Mouse (Mus musculus) heart, postnatal 0 days (tissue): ENCODE measurements around the gene Rassf2. TPM values are rescaled to one million over a fixed set of nuclear protein-coding genes. Genes with fewer than 3 reads are reported as not detected.
A peak's percentile ranks its signal among the peaks of the same experiment; 100 is the strongest.

Experiments
- ATAC-seq: fragments of 200-750 bp; cut with Nextera tagmentation; 2 replicates; pipeline ENCODE4 v1.8.0; 2017; ENCODE audit warnings: low read depth, moderate number of reproducible peaks, moderate library complexity; ENCODE audit not compliant: insufficient read depth
- DNase-seq: peaks from one replicate; pipeline ENCODE4 v3.0.0-alpha.2; 2016; ENCODE audit warnings: low spot score
- H3K27ac ChIP-seq: fragments of 300-500 bp; sonication (generic); 2 replicates; pipeline ENCODE4 v1.5.1; 2014; ENCODE audit warnings: low read depth, mild to moderate bottlenecking
- H3K27me3 ChIP-seq: fragments of 300-500 bp; sonication (generic); 2 replicates; pipeline ENCODE4 v1.6.1; 2014; ENCODE audit warnings: low read length, mixed read lengths; ENCODE audit not compliant: control insufficient read depth, insufficient read depth
- H3K36me3 ChIP-seq: fragments of 300-500 bp; sonication (generic); replicated peaks from 2 replicates; pipeline ENCODE4 v1.6.1; 2014; ENCODE audit warnings: low read length, mixed read lengths; ENCODE audit not compliant: control insufficient read depth, insufficient read depth
- H3K4me1 ChIP-seq: fragments of 300-500 bp; sonication (generic); 2 replicates; pipeline ENCODE4 v1.6.1; 2014; ENCODE audit warnings: antibody characterized with exemption; ENCODE audit not compliant: control insufficient read depth, insufficient read depth
- H3K4me2 ChIP-seq: fragments of 300-500 bp; sonication (generic); 2 replicates; pipeline ENCODE4 v1.6.1; 2014; ENCODE audit warnings: low read depth, mild to moderate bottlenecking, low read length, moderate library complexity
- H3K4me3 ChIP-seq: fragments of 300-500 bp; sonication (generic); 2 replicates; pipeline ENCODE4 v1.5.1; 2014; ENCODE audit warnings: low read depth, low read length
- H3K9ac ChIP-seq: fragments of 300-500 bp; sonication (generic); replicated peaks from 2 replicates; pipeline ENCODE4 v1.6.1; 2014; ENCODE audit warnings: low read depth, low read length, mixed read lengths
- H3K9me3 ChIP-seq: fragments of 300-500 bp; sonication (generic); replicated peaks from 2 replicates; pipeline ENCODE4 v1.6.1; 2016; ENCODE audit warnings: low read length; ENCODE audit not compliant: control insufficient read depth
- CTCF ChIP-seq: IDR thresholded peaks from 2 replicates; pipeline ENCODE4 v1.5.1; 2016; ENCODE audit warnings: antibody characterized with exemption, control low read depth, low read depth
- EP300 ChIP-seq: IDR thresholded peaks from 2 replicates; pipeline ENCODE4 v1.6.1; 2016; ENCODE audit warnings: antibody characterized with exemption, low read depth
- WGBS: fragments of 180-500 bp; shearing (Covaris S2); extraction: QIAGEN DNeasy Blood & Tissue Kit; methylation state at CpG from one replicate; pipeline ENCODE4 v1.1.7; 2014; 5-methylcytosine and 5-hydroxymethylcytosine counted together
- polyA plus RNA-seq: library from polyadenylated mRNA; unstranded; fragments of >200 nt; fragmentation: Nextera tagmentation; extraction: Ambion mirVana; gene quantifications from 2 replicates; pipeline ENCODE4 v1.2.1, GENCODE M21; 2015
- total RNA-seq: library from RNA; depleted of rRNA; stranded (reverse); fragments of >200 nt; gene quantifications from 2 replicates; pipeline ENCODE4 v1.2.3, GENCODE M21; 2014; ENCODE audit warnings: low replicate concordance; rRNA removed

The Rassf2 gene
- total RNA-seq (3.7 and 5.2 TPM in 2 replicates), polyA plus RNA-seq (2.6 and 2.7 TPM in 2 replicates)

DNA sequence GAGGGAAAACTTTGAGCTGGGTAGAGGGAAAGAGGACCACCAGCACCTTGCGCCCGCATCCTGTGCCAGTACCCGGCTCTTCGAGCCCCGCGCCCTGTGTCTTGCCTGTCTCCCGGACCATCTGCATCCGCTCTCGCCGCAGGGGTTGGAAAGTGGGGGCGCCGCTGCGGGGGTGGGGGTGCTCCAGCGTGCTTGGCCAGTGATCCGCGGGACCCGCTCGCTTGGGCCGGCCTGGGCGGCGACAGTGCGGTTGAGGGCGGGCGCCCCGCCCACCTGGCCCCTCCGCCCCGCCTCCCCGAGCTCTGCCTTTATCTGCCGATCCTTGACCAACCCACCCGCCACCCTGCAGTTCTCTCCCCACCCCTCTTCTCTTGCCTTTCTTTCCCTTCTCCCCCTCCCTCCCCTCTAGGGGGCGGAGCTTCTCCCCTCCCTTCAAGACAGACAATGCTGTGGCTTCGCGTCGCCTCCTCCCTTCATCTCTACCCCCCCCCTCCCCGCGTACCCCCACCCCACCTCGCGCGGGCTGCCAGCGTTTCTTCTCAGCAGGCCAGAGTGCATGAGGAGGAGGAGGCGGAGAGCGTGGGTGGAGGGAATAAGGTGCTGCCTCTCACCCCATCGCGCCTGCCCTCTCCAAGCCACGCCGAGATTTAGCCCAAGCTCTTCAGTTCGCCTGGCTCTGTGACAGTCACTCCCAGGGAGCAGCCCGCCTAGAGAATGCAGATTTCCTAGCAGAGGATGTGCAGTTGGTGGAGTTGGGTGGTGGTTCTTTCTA lies at the start of gene Rassf2:
Gene Rassf2, minus strand, starts transcription at position 613 of the 772 bp plus-strand sequence.
- TF ChIP-seq CTCF = no peak
- no peak for TF ChIP-seq EP300
- H3K27ac ChIP-seq = peak within 1 kb of the TSS; percentile 67
- DNase-seq (peak; percentile 61), ATAC-seq (peak; percentile 79)
- H3K36me3 ChIP-seq = no peaks in the 10 kb centered on the region
- peak within 1 kb of the TSS; percentile 55 for H3K9ac ChIP-seq
- H3K4me2 ChIP-seq = peak within 1 kb of the TSS; percentile 98
- H3K27me3 ChIP-seq = no peaks in the 10 kb centered on the region
- H3K9me3 ChIP-seq = no peaks in the 10 kb centered on the region
- WGBS = 2% methylated on average over 40 of the region's 48 CpGs
- H3K4me3 ChIP-seq = peak within 1 kb of the TSS; percentile 70
- peaks cover 9% of the 10 kb centered on the region; the same call in 1 of the 2 replicates for H3K4me1 ChIP-seq

DNA sequence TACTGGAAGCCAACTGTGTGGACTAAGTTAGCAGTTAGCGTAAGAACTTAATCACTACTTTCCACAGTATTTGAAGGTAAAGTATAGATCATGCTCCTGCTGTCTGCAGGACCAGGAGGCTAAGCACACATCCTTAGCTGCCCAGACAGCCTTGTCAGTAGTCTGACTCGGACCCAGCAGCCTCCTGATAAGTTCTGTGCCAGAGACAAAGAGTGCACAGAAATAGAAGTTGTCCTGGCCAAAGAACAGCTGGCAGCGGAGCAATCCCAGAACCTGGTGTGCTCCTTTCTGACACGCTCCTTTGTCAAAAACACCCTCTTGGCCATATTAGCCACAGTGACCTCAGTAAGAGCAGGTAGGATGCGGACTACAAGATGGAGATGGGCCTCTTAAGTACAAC lies 49.1 kb upstream of the Rassf2 start:
- no peak overlapping the region for H3K9ac ChIP-seq
- ATAC-seq (peak; percentile 84), DNase-seq (peak; percentile 58)
- TF ChIP-seq CTCF = no peak
- peak; percentile 34; the same call in 1 of the 2 replicates for TF ChIP-seq EP300
- H3K4me1 ChIP-seq = peaks cover 24% of the 10 kb centered on the region
- H3K27me3 ChIP-seq = no peaks in the 10 kb centered on the region
- 29% methylated on average over 5 of the region's 5 CpGs for WGBS
- H3K4me2 ChIP-seq = no peak overlapping the region
- no peaks in the 10 kb centered on the region for H3K9me3 ChIP-seq
- H3K4me3 ChIP-seq = no peak overlapping the region
- peaks cover 25% of the 10 kb centered on the region for H3K36me3 ChIP-seq
- peak overlapping the region; percentile 51 for H3K27ac ChIP-seq

DNA sequence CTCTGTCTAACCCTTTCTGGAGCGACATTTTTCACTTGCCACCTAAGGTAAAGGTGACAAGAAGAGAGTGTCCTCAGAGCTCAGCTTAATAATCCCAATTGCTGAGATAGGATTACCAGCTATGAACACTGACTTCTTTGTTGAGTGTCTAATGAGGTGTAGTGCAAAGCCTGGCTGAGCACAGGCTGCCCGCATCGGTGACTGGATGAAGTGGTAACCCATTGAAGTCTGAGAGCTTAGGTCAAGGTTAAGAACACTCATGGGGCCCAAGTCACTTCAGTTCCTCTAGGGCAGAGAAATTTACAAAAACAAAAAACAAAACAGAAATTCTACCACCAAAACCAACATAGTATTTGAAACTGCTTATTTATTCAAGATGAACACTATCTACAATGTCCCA lies 43.0 kb upstream of the Rassf2 start:
- DNase-seq = no peak
- WGBS = 80% methylated on average over 3 of the region's 3 CpGs
- peaks cover 13% of the 10 kb centered on the region for H3K4me1 ChIP-seq
- no peak for TF ChIP-seq CTCF
- no peak for TF ChIP-seq EP300
- no peak overlapping the region for H3K4me2 ChIP-seq
- H3K36me3 ChIP-seq = peaks cover 47% of the 10 kb centered on the region
- no peak for ATAC-seq
- no peaks in the 10 kb centered on the region for H3K9me3 ChIP-seq
- H3K9ac ChIP-seq = no peak overlapping the region
- H3K4me3 ChIP-seq = no peak overlapping the region
- no peaks in the 10 kb centered on the region for H3K27me3 ChIP-seq
- no peak overlapping the region for H3K27ac ChIP-seq

DNA sequence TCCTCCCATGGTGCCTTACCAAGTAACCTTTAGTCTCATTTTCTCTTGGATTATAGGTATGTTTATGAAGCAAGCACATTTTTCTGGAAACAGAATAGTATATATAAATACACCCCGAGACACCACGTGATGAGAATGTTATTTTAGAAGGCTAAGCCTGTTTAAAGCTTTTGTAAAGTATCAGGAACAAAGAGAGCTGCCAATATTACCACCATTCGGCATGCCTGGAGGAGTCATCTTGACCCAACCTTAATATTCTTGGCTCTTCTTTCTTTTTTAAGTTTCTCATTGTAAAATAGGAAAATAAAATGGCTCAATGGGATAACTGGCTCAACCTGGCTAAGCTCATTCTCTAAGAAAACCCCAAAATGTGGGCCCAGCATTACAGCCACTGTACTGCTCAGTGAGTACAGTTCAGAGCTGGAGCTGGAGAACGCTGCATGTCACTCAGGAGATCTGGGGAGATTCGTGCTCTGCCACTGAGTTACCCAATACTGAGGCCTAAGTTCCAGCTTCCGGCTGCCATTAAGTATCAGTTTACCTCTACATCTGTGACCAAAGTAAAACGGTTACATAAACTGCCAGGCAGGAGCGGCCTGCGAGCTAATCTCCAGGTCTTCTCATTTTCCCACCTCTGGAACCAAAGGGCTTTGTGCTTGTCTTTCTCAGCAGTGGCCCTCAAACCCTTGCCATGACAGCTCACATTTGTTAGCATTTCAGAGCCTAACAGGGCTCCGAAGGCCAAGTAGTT lies 40.1 kb upstream of the Rassf2 start:
- Histone ChIP-seq H3K9me3 (no peaks in the 10 kb centered on the region), H3K4me1 (peaks cover 3% of the 10 kb centered on the region; the same call in 1 of the 2 replicates), H3K27me3 (no peaks in the 10 kb centered on the region), H3K4me2 (no peak overlapping the region), H3K27ac (no peak overlapping the region), H3K36me3 (peaks cover 34% of the 10 kb centered on the region), H3K4me3 (no peak overlapping the region), H3K9ac (no peak overlapping the region)
- DNase-seq (no peak), ATAC-seq (no peak)
- TF ChIP-seq CTCF = no peak
- TF ChIP-seq EP300 = no peak
- WGBS = 90% methylated on average over 10 of the region's 10 CpGs

DNA sequence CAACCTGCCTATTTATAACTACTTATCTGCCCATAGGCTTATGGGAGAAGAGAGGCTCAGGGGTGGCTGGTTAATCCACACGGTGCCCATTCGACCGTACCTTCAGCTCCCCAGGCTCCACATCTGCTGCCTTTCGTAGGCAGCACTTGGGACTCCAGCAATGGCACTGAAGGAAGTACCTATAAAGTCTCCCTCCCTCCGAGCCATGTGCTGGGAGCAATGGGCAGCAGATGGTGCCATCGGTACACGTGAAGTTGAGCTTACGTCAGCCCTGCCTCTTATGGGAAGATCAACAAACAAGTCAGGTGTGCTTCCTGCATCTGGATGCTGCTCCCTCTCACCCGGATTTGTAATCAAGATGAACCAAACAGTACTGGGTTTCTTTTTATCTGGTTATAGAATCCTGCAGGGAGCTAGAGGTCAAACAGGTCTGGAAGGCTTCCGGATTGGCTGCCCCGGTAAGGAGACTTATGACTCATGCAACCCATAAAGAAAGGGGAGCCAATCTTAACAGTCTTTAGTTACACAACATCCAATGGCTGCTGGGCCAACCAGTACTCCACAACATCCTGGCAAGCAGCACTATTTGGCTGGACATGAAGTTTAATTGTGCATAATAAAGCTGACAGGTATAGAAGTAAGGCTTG lies 34.2 kb upstream of the Rassf2 start:
- Histone ChIP-seq H3K4me1 (peaks cover 7% of the 10 kb centered on the region; the same call in 1 of the 2 replicates), H3K36me3 (peaks cover 25% of the 10 kb centered on the region), H3K4me3 (no peak overlapping the region), H3K27ac (no peak overlapping the region), H3K4me2 (no peak overlapping the region), H3K9ac (no peak overlapping the region), H3K27me3 (no peaks in the 10 kb centered on the region), H3K9me3 (no peaks in the 10 kb centered on the region)
- 56% methylated on average over 11 of the region's 11 CpGs for WGBS
- TF ChIP-seq EP300 (no peak), CTCF (peak; percentile 56)
- DNase-seq (no peak), ATAC-seq (peak; percentile 66)
